Mouse (Mus musculus): ENCODE data around the gene Jdp2. TPM values are rescaled to one million over a fixed set of nuclear protein-coding genes. Genes with fewer than 3 reads are reported as not detected.
"Not testable (repeated sequence)": the region's sequence is repeated elsewhere in the genome, so short reads cannot be mapped to it uniquely, and the experiment has no call there.

Jdp2 gene
- total RNA-seq, 2 experiments from 2014 or later = 73.7 to 82.5 TPM

GRCm38 (mm10) chr12:85625852-85626251 is 27.0 kb downstream of the Jdp2 start:
- DNase-seq (ENCODE audit: low spot score in 2 of 2) = no peak
- intact Hi-C loops (cut with DNase I) = no loop called here

DNA sequence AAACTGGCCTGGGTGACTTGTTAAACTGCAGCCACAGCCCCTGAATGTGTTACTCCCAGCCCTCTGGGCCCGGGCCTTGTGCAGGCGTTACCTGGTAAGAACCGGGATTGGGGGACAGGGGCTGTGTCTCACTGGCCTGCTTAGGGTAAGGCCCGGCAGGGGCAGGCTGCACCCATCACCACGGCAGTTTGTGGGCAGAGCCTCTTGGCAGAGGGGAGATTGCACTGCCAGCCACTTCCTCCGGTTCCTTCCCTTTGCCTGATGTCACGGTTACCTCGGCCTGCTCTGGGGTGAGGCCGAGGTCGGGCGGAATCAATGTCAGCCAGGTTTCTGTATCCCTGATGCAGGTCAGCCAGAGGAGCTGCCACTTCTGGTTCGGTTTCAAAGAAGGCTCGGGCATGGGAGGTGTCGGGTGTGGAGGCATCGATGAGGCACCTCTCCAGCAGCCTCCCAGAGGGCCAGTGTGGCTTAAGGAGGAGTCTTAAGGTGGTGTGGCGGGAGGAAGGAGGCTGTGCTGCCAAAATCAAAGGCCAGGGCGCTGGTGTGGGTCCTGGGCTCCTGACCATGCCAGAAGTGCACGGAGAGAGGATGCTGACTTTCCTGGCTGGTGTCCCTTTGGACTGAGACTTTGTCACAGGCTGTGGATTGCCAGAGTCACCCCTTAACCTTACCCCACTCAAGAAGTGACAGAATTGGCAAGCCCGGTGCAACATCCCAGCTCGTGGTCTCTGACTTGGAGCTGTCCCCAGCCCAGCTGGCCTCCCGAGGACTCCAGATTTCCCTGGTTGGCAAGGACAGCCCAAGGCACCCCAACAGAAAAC is 31.0 kb downstream of the Jdp2 start:
- DNase-seq (ENCODE audit: low spot score in 2 of 2) = no peak
- intact Hi-C loops (cut with DNase I) = no loop called here

GRCm38 (mm10) chr12:85631196-85631595 is 32.4 kb downstream of the Jdp2 start:
- no peak for DNase-seq (ENCODE audit: low spot score in 2 of 2)
- intact Hi-C loops (cut with DNase I) = no loop called here

DNA sequence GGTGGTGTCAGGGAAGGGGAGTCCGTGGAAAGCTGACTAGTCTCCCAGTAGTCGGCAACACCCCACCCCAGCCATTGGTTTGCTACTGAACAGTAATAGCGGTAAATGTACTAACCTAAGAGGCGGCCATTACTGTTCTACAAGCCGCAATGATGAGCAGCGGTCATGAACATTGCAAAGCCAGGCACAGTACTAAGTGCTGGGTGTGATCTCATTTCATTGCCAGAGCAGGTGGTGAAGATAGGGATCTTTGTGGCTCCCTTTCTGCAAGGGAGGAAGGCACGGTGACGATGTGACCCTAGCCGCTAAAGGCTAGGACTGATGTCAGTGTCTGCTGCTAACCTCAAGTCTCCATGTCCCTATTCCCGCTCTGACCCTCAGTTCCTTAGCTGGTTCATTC is 33.5 kb downstream of the Jdp2 start:
- DNase-seq (ENCODE audit: low spot score in 2 of 2) = no peak
- intact Hi-C loops (cut with DNase I) = no loop called here

DNA sequence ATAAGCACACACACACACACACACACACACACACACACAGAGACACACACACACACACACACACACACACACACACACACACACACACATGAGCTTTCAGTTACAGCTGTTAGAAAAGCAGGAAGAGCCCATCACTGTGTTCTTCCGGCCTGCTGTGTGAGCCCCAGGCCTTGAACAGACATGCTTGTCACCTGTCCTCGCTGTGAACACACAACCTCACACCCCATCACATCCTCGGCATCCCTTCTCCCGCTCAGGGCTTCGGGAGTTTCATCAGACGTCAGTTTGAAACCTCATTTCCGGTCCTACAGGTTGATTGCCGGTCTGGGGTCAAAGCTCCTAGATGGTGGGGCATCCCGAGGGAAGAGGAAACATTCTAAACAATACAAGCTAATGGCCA is 39.1 kb downstream of the Jdp2 start:
- DNase-seq (ENCODE audit: low spot score in 2 of 2) = no peak
- intact Hi-C loops (cut with DNase I) = no loop called here

DNA sequence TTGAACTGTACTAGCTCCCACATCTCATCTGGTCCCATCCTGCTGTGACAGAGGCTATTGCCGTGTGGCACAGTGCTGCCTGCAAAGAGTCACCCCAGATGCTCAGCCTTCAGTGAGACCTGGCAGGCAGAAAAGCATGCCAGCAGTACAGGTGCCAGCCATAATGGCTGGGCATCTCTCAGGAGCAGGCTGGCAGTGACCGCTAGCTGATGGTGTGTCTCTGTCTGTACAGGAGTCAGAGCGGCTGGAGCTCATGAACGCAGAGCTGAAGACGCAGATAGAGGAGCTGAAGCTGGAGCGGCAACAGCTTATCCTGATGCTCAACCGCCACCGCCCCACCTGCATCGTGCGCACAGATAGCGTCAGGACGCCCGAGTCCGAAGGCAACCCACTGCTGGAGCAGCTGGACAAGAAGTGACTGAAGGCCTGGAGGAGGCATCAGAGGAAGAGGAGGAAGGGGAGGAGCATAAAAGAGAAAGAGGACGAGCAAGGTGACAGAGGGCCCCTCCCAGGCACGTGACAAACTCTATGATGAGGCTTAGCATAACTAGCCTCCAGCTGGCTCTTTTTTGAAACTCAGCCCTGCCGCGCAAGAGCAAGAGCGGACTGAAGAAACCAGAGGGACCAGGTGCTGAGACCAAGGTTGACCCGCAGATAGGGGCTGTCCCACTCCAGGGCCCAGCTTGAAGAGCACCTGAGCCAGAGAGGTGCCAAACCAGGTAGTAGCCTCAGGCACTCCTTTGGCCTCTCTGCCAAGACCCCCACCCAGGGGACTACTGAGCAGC is 39.9 kb downstream of the Jdp2 start:
- no peak for DNase-seq (ENCODE audit: low spot score in 2 of 2)
- intact Hi-C loops (cut with DNase I) = no loop called here

DNA sequence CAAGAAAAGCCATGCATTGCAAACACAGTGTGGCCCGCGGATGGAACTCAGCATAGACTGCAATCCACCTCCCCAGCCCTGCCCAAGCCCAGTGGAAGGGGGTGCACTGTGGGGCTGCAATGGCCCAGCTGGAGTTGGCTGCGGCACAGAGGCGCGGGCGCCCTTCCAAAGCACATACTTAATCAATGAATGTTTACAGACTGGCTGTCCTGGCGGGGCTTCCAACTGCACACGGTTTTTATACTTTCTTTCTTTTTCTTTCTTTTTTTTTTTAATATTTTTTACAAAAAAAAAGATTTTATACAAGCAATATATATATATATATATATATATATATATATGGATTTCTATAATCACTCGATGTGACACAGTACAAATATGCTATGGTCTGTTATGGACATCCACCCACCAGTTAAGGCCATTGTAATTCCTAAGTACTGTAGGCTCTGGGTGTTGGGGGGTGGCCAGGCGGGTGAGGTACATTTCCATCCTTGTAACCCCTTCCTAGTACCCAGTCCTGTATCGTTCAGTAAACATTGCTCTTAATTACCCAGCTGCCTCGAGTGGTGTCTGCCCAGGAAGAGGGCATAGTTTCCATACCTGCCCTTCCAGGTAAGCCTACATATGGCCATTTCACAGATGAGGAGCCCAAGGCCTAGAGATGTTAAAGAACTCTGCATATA is 40.6 kb downstream of the Jdp2 start:
- no peak for DNase-seq (ENCODE audit: low spot score in 2 of 2)
- intact Hi-C loops (cut with DNase I) = loop anchor here (5.0 kb wide), 1 partner anchor 37 kb away; no protein-coding TSS in a partner anchor

GRCm38 (mm10) chr12:85640852-85641563 is 42.2 kb downstream of the Jdp2 start:
- intact Hi-C loops (cut with DNase I) = loop anchor here (5.0 kb wide), 1 partner anchor 39 kb away; no protein-coding TSS in a partner anchor
- DNase-seq (ENCODE audit: low spot score in 2 of 2) = no peak

GRCm38 (mm10) chr12:85641564-85641931 is 42.7 kb downstream of the Jdp2 start:
- no peak for DNase-seq (ENCODE audit: low spot score in 2 of 2)
- intact Hi-C loops (cut with DNase I) = loop anchor here (5.0 kb wide), 1 partner anchor 39 kb away; no protein-coding TSS in a partner anchor

GRCm38 (mm10) chr12:85643735-85644134 is 44.9 kb downstream of the Jdp2 start:
- no peak for DNase-seq (ENCODE audit: low spot score in 2 of 2)
- intact Hi-C loops (cut with DNase I) = loop anchor here (5.0 kb wide), 1 partner anchor 41 kb away; no protein-coding TSS in a partner anchor

DNA sequence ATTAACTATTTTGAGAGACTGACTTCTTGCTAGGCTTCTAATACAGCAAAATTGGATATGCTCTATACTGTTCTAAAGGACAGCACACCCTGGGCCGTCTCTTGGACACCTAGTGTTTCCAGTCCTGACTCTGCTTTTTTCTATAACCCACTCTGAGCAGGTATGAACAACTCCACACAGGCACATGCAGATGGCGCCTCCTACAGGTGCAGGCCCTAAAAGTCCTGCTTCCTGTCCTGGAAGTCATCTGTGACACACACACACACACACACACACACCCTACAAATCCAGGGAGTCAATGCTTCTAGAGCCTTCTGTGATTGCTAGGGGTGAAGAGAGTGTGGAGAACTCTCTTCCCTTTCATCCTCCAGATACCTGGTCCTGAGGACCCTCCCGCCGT is 46.8 kb downstream of the Jdp2 start:
- intact Hi-C loops (cut with DNase I) = no loop called here
- DNase-seq (ENCODE audit: low spot score in 2 of 2) = no peak

DNA sequence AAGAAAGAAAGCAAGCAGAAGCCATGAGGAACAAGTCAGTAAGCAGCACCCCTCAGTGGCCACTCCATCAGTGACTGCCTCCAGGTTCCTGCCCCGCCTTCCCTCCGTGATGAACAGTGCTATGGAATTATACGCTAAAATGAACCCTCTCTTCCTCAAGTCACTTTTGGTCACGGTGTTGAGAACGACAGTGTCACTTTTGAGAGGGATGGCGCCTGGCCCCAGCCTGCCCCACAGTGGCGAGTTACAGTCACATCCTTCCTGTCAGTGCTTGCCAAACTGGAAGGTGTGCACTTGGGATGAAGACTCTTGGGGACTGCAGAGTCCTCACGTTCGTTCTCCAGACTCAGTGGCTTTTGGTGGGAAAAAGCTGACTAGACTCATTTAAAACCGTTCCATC is 48.5 kb downstream of the Jdp2 start:
- DNase-seq (ENCODE audit: low spot score in 2 of 2) = no peak
- intact Hi-C loops (cut with DNase I) = no loop called here

DNA sequence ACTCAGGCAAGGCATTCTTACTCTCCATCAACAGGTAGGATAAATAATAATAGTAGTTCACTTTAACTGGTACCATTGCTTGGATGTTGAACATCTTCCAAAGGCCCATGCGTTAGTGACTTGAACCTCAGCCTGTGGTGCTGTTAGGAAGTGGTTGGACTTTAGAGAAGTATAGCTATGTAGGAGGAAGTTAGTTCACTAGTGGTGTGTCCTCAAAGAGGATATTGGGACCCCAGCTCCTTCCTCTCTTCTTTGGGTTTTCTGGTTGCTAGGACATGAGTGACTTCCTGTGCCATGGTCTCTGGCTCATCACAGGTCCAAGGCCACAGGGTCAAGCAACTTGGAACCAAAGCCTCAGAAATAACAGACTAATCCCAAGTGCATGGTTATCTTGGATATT is 49.1 kb downstream of the Jdp2 start:
- no peak for DNase-seq (ENCODE audit: low spot score in 2 of 2)
- intact Hi-C loops (cut with DNase I) = no loop called here

- DNase-seq (ENCODE audit: low spot score in 2 of 2) = no peak
- intact Hi-C loops (cut with DNase I) = no loop called here
Measured at GRCm38 (mm10) chr12:85659319-85659718, 60.5 kb downstream of the Jdp2 start.

DNA sequence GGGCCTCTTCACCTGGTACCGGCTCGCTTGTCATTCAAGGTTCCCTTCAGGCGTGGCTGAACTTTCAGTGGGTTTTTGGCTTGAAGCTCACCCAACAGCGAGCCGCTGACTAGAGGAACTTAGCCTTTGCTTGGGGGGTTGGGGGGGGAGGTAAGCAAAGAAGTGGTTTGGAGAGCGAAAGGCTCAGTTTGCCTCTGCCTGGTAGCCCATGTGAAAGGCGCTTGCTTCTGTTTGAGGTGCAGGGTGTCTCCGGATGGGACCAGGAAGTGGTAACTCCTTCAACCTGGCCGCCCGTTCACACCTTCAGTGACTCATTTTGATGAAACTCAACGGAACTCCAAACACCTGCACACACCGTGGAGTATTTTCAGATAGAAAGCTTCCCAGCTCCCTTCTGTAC is 62.0 kb downstream of the Jdp2 start:
- intact Hi-C loops (cut with DNase I) = loop anchor here (5.0 kb wide), 1 partner anchor 314 kb away; no protein-coding TSS in a partner anchor
- DNase-seq (ENCODE audit: low spot score in 2 of 2) = no peak

- not testable (repeated sequence) for DNase-seq (ENCODE audit: low spot score in 2 of 2)
- intact Hi-C loops (cut with DNase I) = loop anchor here (5.0 kb wide), 1 partner anchor 315 kb away; no protein-coding TSS in a partner anchor
Measured at GRCm38 (mm10) chr12:85662232-85662631, 63.4 kb downstream of the Jdp2 start.

DNA sequence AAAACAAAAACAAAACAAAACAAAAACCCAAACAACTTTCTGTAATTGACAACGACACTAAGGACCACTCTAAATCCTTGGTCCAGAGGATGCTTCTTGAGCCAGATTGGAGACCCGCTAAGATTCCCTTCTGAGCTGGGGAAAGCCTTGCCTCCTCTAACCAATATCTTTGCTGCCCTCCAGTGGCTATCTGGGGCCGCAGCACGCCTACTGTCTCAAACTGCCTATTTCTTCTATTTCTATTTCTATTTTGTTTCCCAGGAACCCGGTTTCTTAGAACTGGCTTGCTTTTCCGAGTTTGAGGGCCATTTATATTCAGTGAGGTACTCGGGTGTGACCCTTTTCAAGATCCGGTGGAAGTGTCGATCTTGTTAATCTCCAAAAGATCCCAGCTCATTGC is 64.1 kb downstream of the Jdp2 start:
- peak; percentile 56 to 65 for DNase-seq (ENCODE audit: low spot score in 2 of 2)
- intact Hi-C loops (cut with DNase I) = loop anchor here (5.0 kb wide), 1 partner anchor 316 kb away; no protein-coding TSS in a partner anchor

DNA sequence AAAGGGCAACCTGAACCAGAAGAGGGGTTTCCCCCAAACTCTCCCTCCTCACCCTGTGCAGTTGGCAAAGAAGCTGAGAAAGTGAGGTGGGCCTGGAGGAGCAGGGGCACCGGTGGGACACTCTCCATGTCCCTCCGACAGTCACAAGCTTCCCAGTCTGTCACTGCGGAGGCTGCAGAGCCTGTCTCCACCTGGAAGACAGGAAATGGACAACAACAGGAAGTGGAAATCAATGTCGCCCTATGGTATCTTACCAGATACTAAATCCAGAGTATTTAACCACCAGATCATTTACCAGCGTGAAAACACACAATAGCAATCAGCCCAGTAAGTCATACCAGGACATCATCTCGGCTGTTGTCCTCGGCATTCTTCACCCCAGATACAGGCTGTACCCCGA is 67.3 kb downstream of the Jdp2 start:
- intact Hi-C loops (cut with DNase I) = no loop called here
- no peak for DNase-seq (ENCODE audit: low spot score in 2 of 2)

DNA sequence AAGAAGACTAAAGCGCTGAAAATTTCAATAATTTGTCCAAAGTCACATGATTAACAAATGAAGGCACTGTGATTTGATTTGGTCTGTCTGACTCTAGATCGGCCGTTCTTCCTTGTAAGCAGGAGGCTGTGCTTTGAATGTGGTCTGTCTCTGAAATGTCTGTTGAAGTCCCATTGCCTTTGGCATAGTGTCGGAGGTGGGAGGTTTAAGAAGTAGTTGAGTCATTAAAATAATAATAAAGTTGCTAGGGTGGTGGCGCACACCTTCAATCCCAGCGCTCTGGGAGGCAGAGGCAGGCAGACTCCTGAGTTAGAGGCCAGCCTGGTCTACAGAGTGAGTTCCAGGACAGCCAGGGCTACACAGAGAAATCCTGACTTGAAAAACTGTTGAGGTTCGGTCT is 68.2 kb downstream of the Jdp2 start:
- DNase-seq (ENCODE audit: low spot score in 2 of 2) = no peak
- intact Hi-C loops (cut with DNase I) = no loop called here
